Mouse (Mus musculus): ENCODE measurements around the gene Commd6. TPM values are rescaled to one million over a fixed set of nuclear protein-coding genes. Genes with fewer than 3 reads are reported as not detected.
"Not testable (repeated sequence)": the region's sequence is repeated elsewhere in the genome, so short reads cannot be mapped to it uniquely, and the experiment has no call there.

Gene Commd6
- total RNA-seq, 2 experiments from 2014 or later = 32.6 to 36.5 TPM

- no peak for DNase-seq (ENCODE audit: low spot score in 2 of 2)
These were observed 29.8 kb downstream of the Commd6 start for GRCm38 (mm10) chr14:101610701-101611100.

DNA sequence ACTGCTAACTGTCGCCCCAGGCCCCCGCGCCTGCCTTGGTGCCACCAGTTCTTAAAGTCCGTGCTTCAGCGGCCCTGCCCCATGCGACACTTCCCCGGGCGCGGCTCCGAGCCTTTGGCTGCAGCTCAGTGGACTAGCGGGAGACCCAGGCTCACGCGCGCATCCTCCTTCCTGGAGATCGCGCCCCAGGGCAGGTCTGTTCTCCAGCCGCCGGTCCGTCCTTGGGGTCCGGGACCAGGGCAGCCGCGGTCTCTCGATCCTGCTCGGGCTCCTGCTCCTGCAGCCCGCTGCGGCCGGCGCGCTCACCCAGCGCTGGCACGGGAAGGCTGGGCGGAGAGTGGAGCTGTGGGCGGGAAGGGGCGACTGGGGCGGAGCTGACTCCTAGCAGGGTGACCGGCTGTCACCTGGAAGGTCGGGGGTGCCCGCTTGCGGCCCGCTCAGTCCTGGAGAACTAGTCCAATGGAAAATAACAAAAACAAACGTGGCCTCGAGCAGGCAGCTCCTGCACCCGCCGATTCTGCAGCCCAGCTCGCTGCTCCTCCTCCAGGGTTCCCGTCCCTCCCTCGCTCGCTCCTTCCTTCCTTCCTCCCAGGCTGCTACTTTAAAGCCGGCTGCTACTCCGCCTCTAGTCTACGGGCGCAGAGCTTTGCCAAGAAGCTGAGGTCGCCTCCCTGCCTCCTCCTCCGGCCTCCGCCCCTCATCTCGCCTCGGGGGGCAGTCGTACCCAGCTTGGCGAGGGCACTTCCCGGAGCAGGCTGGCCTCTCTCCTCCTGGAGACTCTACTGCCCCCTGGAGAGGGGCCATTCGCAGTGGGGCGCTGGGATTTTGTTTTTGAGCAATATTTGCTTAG lies 31.7 kb downstream of the Commd6 start, which contains the start of gene Tbc1d4:
Gene Tbc1d4 (minus strand): TSS at position 673 of the 850 bp plus-strand sequence.
- peak; percentile 57 to 73 for DNase-seq (ENCODE audit: low spot score in 2 of 2)

- peak; percentile 21 to 24 for DNase-seq (ENCODE audit: low spot score in 2 of 2)
These were observed 32.6 kb downstream of the Commd6 start for GRCm38 (mm10) chr14:101607631-101608518.

DNA sequence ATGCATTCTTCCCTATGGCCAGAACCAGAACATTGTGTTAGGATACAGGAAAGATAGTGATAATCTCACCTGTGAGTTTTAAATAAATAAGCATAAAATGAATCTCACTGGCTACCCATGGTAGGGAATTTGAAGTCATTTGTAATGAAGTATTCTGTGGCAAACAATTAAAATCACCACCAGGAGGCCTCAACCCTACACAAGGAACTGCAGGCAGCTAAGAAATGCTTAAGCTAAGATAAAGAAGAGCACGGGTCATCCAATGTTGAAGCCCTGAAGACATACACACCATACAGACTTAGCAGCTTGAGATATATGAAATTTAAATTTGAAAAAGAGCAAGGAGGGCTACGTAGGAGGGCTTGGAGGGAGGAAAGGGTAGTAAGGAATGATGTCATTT lies 34.6 kb downstream of the Commd6 start:
- no peak for DNase-seq (ENCODE audit: low spot score in 2 of 2)

DNA sequence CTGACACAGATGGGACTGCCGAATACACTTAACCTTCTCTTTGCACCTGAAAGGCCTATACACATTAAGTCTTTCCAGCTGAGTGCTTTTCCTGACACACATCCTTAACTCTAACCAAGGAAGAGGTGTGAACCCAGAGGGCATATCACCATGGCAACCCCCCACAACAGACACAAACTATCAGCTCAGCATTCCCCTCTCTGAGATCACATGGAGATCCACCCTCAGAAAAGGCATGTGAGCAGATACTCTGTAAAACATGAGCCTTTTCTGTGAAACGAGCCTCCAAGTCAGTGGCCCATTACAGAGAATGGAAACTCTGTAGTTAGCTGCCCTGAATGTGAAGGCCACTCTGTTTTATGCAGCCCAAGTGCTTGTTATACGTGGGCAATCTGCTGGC lies 37.6 kb downstream of the Commd6 start:
- DNase-seq (ENCODE audit: low spot score in 2 of 2) = no peak

GRCm38 (mm10) chr14:101597096-101597715 lies 43.3 kb downstream of the Commd6 start:
- no peak for DNase-seq (ENCODE audit: low spot score in 2 of 2)

DNA sequence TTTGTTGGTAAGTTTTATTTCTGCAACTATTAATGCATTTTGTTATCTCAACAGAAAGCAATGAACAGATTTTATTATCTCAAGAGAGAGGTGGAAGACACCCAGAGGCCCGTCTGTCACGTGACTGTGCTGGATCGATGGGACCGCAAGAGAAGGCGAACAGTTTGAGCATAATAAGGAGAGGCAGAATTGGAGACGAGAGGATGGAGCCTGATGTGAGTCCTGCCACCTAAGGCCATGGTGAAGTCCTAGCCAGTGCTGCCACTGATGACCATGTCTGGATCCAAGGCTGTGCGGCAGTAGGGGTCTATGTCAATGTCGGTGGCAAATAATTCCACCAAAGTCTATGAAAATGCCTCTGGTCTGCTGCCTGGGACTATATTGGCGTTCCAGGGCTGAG lies 43.8 kb downstream of the Commd6 start:
- no peak for DNase-seq (ENCODE audit: low spot score in 2 of 2)

DNA sequence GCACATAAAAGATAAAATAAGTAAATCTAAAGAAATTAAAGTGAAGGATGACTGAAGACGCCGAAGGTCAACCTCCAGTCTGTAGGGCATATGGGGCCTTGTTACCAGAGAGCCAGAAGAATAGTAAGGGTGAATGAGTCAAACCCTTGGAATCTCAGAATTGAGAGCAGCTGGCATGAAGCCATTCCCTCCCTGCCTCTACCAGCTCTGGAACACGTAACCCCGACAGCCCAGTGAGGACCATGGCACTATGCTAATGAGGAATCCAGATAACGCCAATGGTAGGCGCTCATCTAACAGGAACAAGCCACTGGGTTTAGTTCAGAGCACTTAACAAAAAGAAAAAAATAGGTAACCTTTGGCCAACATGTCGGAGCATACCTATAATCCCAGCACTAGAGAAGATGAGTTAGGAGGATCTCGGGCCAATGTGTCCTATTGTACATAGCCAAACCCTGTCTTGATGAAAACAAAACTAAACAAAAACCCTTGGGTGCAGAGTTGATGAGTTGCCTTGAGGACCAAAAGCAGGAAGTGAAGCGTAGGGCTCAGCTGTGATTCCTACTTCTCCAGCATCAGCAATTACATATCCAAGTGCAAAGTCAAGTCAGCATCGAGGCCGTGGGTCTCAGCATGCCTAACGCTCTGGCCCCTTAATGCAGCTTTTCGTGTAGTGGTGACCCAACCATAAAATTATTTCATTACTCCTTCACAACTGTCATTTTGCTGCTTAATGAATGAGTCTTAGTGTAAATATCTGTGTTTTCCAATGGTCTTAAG lies 45.0 kb downstream of the Commd6 start:
- DNase-seq (ENCODE audit: low spot score in 2 of 2) = no peak

GRCm38 (mm10) chr14:101594001-101594400 lies 46.5 kb downstream of the Commd6 start:
- no peak for DNase-seq (ENCODE audit: low spot score in 2 of 2)

- no peak for DNase-seq (ENCODE audit: low spot score in 2 of 2)
These were observed 47.1 kb downstream of the Commd6 start for GRCm38 (mm10) chr14:101593340-101593739.

DNA sequence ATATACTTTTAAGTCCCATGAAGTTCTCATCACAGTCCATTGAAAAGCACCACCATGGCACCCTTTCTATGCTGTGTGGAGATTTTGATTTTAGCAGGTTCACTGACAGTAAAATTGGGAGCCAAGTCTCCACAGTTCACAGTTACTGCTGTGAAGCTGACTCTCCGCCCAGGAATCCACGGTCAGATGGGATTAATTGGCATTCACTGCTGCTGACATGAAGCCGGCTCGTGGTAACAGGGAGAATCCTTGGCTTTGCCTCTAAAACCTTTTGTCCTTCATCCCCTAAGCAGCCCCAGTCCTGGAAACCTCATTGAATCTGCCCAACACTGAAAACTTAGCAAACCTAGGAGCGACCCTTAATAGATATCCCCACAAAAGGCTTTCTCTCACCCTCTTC lies 49.4 kb downstream of the Commd6 start:
- no peak for DNase-seq (ENCODE audit: low spot score in 2 of 2)

- not testable (repeated sequence) for DNase-seq (ENCODE audit: low spot score in 2 of 2)
These were observed 52.1 kb downstream of the Commd6 start for GRCm38 (mm10) chr14:101588209-101588991.

DNA sequence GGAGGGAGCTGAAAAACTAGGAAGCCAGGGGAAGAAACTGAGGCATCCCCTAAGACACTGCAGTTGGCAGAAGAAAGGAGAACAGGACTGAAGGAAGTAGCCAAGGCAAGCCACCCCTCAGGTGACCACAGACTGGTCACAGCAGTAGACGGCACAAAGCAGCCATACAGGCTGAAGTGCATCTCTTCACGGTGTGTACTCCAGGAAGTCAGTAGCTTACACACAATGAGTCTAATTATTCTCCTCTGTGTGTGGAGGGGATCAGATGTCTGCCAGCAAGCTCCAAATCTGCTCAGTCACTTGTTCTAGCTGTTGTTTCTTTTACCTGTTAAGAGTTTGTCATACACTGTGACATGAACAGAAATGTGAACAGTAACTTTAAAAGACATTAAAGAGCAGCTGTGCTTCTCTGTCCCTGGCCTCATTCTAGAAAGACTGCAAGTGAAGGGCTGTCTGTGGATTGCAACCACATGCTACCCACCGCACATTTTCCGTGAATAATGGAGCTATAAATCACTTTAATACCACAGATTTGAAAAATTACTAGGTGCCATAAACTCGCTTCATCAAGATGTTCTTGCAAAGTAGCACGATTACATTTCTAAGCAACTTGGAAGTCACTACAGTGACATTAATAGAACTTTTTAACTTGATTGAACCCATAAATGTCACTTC lies 53.0 kb downstream of the Commd6 start:
- DNase-seq (ENCODE audit: low spot score in 2 of 2) = not testable (repeated sequence)

DNA sequence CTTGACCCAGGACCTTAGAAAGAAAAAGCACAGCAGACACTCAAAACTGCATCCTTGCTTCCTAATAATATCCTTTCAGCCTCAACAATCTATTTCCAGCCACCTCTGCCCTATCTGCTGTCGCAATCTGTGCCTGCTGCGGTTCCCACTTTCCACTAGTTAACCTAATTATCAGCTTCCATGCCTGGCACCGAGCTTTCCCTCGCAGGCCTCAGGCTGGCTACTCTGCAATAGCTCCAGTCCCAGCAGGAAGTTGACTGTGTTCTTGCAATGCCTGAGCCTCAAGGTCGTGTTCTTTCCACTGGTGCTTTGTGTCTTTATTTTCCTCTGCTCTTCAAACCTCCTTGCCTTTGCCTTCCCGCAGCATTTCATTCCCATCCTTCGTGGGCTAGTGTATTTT lies 54.4 kb downstream of the Commd6 start:
- no peak for DNase-seq (ENCODE audit: low spot score in 2 of 2)

Other genes starting within 250 kb of the Commd6 start
- gene Tbc1d4, start 31.5 kb downstream of the Commd6 start, total RNA-seq (2021) = 10 to 100 TPM; 41.3 to 45.0 TPM
- gene Uchl3, start 13.3 kb upstream of the Commd6 start, total RNA-seq (2021) = 10 to 100 TPM; 32.6 to 36.5 TPM
- gene Gm9922, start 89.1 kb upstream of the Commd6 start, total RNA-seq (2021) = not detected
- gene Lmo7, start 89.3 kb upstream of the Commd6 start, total RNA-seq (2021) = 100 to 1,000 TPM; 198 to 203 TPM

All from gastrocnemius, postnatal 4 days (tissue).